Mouse (Mus musculus) mouse trophoblast stem cell (cell line): ENCODE measurements at regions not wholly inside any gene's neighbourhood (a gene's known extent, or its start where the extent isn't known, plus 50 kb on each side); places are given as distances from the start of the nearest gene placed in this dataset.

ENCODE experiments used
- in situ Hi-C, 2 experiments: fragments of 300-500 bp; cut with MseI, MboI; formaldehyde crosslinking; loops; 2 replicates in 1 of 2; 3 replicates in 1 of 2; pipeline ENCODE4 v1.15.1; 2025

GRCm38 (mm10) chr15:67397269-67397668 lies 896.6 kb upstream of the Lrrc6 start:
- in situ Hi-C loops: no loop called here

DNA sequence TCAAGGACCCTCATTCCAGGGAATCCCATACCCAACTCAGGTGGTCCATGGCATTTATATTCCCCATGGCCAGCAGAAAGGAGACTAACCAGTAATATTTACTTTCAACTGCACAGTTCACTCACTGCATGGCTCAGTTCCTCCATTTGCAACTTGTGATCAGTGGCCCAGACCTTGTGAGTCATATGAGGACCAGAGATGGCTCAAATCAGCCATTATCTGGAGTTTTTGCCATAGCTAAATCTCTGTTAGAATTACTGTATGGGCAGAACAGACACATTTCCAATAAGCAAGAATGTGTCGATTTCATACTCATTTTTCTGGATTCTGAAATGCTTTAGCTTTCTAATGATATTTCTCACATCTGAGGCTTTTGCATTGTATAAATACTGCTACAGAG lies 894.4 kb upstream of the Lrrc6 start:
- in situ Hi-C loops: no loop called here

GRCm38 (mm10) chr15:67391918-67392317 lies 891.2 kb upstream of the Lrrc6 start:
- in situ Hi-C loops: no loop called here

GRCm38 (mm10) chr15:67388514-67388913 lies 887.8 kb upstream of the Lrrc6 start:
- in situ Hi-C loops: no loop called here

DNA sequence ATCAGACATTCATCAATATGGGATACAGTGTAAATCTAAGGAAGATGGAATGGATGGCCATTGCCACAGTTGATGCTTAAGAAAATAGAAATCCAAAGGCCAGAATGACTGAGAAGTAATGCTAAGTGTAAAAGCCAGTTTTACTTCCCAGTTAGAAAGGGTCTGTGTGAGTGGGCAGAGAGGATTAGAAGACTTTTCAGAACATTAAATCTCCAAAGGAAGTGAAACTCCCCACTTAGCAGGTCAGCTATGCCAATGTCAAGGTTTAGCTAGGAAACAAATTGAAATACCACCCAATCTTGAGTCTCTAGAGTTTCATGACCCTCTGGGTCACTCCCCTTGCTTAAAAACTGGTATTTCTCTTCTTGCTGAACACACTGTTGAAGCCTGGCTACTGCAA lies 886.2 kb upstream of the Lrrc6 start:
- in situ Hi-C loops: no loop called here

DNA sequence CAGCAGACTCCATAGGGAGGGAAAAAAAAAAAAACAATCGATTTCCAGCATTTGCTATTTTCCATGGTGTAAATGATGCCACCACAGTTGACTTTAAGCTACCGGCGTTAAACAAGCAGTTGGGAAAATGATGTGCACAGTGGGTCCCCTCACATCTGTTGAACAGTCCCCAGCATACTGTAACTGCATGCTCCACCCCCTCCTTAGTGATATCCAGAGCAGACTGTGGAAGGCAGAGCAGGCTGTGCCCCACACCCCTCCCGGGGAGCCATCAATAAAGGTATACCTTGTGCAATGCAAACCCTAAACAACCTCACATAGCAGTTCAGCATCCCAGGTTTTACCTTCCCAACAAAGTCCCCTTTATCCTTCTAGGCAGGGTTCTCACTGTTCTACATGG lies 872.9 kb upstream of the Lrrc6 start:
- in situ Hi-C loops: no loop called here

DNA sequence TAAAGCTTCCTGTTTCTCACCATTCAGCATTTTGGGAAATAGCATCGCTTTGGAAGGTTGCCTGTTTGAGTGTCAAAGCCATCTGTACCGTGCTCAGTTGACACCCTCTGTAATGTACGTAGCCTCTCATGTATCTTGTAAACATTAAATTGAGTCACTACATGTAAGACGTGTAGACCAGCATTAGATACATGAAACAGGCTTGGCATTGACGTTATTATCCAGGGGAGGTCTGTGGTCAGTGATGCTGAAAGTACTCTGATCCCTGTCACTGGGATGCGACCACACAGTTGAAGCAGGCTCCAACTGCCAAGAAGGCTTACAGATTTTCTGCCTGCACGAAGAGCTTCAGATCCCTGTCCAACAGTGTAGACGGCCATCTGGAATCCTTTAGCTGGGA lies 872.3 kb upstream of the Lrrc6 start:
- in situ Hi-C loops: no loop called here

DNA sequence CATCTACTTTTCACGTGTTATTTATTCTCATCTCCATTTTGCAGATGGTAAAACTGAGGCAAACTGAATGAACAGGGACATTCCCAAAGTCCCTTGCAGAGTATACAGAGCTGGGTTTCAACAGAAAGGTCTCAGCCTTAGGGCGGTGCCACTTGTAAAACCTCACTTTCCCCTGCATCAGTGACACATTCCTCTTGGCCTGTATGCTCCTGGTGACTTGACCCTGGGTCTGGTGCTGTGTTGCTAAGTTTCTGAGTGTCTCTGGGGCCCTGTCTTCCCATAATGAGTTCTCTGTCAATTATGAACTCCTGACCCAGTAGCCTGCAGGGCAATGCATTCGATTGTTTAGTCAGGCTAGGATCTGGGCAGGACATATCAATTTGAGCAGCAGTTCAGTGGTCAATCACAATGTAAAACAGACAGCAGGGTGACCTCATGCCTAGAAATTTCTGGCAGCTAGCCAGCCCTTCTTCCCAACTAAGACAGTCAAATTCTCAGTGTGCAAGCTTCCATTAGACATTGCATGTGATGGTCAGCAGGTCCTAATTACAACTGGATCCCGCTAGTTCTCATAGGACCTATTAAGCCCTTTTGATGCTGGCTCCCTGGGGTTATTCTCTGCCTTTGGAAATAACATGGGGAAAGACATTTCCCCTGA lies 863.5 kb upstream of the Lrrc6 start:
- in situ Hi-C loops: no loop called here

GRCm38 (mm10) chr15:67361012-67361571 lies 860.4 kb upstream of the Lrrc6 start:
- in situ Hi-C loops: no loop called here

DNA sequence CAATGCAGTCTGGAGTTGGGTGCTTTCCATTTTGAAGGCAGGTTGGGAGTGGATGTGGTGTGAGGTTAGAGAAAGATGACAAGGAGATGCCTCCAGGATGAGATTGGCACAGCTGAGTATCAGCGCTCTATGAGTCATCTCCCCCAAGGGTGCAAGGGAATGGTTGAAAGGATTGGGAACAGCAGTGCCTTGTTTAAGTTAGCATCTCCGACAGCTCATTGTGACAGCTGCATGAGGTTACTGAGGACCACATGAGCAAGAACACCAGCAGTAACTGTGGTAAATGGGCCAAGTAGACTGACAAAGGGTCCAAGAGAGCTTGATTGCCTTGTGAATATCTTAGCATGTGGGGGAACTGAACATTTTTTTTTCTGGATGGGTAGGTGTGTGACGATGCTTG lies 857.2 kb upstream of the Lrrc6 start:
- in situ Hi-C loops: no loop called here

- in situ Hi-C loops: no loop called here
These were observed 854.6 kb upstream of the Lrrc6 start for GRCm38 (mm10) chr15:67355334-67355733.

GRCm38 (mm10) chr15:67354598-67355159 lies 854.0 kb upstream of the Lrrc6 start:
- in situ Hi-C loops: no loop called here

DNA sequence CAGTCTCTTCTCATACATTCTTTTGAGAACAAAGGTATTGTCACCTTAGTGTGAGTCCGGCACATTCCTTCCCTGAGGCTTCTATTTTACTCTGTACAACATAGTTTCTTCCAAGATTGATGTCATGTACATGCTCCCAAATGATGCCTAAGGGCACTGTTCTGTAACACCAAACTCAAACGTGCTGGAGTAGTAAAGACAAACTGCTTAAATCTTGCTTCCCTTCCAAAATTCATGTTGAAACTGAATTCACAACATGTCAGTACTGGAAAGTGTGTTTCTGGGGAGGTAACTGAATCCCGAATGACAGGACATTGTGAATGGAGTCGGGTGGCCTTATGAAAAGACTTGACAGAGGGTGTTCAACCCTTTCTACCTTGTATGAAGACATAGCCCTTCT lies 848.8 kb upstream of the Lrrc6 start:
- in situ Hi-C loops: no loop called here

GRCm38 (mm10) chr15:67345179-67346148 lies 844.8 kb upstream of the Lrrc6 start:
- in situ Hi-C loops: no loop called here

DNA sequence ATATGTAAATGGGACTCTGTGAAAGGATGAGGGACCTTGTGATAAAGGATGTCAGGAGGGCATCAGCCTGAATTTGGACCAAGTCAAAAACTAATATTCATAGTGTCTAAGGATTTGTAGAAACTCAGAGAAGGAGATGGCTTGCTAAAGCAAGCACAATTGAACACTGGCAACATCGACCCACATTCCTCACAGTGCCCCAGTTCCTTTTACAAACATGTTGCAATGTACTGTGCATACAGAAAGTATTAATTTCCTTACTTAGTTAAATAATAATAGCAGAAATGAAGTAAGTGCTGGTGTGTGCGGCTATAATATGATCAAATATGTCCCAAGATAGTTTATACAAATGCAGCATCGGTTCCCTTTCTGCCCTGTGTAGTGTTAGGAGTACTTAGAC lies 841.3 kb upstream of the Lrrc6 start:
- in situ Hi-C loops: no loop called here

DNA sequence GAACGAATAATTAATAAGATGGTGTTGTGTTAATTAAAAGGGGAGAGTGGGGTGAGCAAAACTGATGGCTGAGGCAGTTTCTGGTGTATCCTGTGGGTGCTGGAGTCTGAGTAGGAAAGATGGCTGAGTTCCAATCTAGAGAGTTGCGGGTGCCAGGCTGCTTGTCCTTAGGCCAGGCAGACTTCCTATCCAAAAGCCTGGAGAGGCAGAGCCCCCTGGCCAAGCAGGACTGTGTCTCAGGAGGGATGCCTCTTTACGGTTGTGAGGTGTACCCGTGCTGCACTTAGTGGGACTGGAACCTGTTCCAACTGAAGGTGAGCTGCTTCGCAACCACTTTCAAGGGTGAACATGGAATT lies 836.3 kb upstream of the Lrrc6 start:
- in situ Hi-C loops: no loop called here

DNA sequence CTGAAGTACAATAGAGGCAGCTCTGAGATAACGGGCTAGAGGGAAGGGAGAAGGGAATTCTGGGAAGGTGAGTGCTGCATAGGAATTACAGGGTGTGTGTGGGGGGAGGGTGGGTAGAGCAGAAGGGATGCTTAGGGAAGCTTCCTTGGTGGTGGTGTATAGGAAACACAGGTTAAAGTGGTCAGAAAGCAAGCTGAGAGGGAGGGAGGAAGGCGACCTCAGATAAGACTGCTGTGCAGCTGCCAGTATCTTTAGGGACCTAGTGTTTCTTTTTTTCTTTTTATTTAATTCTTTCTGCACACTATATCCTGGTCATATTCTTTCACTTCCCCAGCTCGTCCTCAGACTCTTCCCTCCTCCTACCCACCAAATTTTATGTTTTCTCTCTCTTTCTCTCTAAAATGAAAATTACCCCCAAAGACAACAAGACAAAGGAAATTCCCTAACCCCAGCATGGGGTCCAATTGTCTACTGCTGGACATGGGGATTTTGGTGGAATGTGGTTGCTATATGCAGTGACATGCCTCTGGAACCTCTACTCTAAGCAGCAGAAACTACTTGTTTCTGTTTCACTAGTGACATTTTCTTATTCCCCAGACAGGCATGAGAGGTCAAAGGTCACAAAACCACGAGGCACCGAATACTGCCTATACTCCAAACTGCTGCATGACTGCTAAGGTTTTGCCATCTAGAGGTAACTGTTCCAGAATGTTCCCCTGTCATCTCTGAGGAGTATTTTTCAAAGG lies 835.8 kb upstream of the Lrrc6 start:
- in situ Hi-C loops: no loop called here

DNA sequence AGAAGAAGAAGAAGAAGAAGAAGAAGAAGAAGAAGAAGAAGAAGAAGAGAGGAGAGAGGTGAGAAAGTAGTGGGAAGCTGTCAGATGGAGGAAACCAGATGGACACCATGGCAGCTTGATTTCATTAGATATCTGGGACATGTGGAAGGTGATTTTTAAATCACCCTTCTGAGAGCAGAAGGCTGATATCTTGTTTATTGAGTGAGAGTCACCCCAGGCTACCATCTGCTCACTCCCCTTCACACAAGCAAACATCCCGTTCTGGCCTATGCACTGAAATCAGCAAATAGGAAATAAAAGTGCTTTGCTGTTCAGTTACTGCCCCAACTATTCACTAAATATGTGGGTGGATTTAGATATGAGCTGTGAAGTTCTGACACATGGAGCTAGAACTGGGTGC lies 831.8 kb upstream of the Lrrc6 start:
- in situ Hi-C loops: no loop called here

DNA sequence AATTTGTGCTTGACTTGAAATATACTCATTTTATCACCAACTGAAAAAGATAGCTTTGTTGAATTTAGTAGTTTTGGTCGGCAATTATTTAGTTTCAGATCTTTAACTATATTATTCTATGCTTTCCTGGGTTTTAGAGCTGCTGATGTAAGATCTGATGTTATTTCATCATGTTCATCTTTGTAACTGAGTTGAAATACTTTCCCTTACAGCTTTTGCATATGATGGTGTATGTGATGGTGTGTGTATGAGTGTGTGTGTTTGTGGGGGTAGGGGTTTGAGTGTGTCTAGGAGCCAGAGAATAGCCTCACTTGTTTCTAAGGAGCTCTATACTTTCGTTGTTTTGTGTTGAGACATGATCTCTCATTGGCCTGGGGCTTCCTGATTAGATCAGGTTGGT lies 819.6 kb upstream of the Lrrc6 start:
- in situ Hi-C loops: no loop called here

GRCm38 (mm10) chr15:67315202-67315601 lies 814.5 kb upstream of the Lrrc6 start:
- in situ Hi-C loops: no loop called here

DNA sequence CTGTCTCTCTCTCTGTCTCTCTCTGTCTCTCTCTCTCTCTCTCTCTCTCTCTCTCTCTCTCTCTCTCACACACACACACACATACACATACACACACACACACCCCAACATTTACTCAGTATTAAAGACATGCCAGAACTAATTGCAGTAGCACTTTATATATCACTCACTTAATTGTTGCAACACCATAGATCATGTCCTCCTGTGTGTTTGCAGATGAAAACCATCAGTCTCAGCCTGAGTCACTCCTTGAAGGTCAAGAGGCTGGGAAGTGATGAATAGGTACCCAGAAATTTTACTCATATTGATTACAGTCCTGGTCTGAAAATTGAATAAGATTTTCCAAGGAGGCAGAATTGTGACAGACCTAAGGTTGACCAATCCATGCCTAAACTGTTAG lies 812.9 kb upstream of the Lrrc6 start:
- in situ Hi-C loops: no loop called here

- in situ Hi-C loops: no loop called here
These were observed 805.0 kb upstream of the Lrrc6 start for GRCm38 (mm10) chr15:67305681-67306080.
